Mouse (Mus musculus) olfactory bulb, adult 2 months (tissue): ENCODE data around the gene Col4a3bp. TPM values are rescaled to one million over a fixed set of nuclear protein-coding genes. Genes with fewer than 3 reads are reported as not detected.

Source experiments
- H3K27ac ChIP-seq: fragments of 200-500 bp; 2 replicates; pipeline ENCODE4 v1.5.1; 2012; ENCODE audit warnings: low read depth, low read length; ENCODE audit not compliant: insufficient read depth
- H3K4me1 ChIP-seq: fragments of 200-500 bp; 2 replicates; pipeline ENCODE4 v1.6.1; 2012; ENCODE audit warnings: low read length; ENCODE audit not compliant: control insufficient read depth, insufficient read depth
- H3K4me3 ChIP-seq: fragments of 200-500 bp; 2 replicates; pipeline ENCODE4 v1.5.1; 2012; ENCODE audit warnings: mild to moderate bottlenecking, low read depth, low read length, moderate library complexity; ENCODE audit not compliant: insufficient read depth
- CTCF ChIP-seq: fragments of 200-500 bp; IDR thresholded peaks from 2 replicates; pipeline ENCODE4 v1.5.1; 2012; ENCODE audit warnings: low read depth, mild to moderate bottlenecking, low read length, moderate library complexity; ENCODE audit not compliant: insufficient read depth
- POLR2A ChIP-seq: fragments of 200-500 bp; IDR thresholded peaks from 2 replicates; pipeline ENCODE4 v1.6.1; 2012; ENCODE audit warnings: mild to moderate bottlenecking, low read depth, low read length, moderate library complexity; ENCODE audit not compliant: insufficient read depth
- WGBS: fragments of 180-500 bp; shearing (Covaris S2); methylation state at CpG from one replicate; pipeline ENCODE4 v1.1.7; 2018; 5-methylcytosine and 5-hydroxymethylcytosine counted together
- polyA plus RNA-seq: library from polyadenylated mRNA; stranded (reverse); fragments of >200 nt; gene quantifications from 2 replicates; pipeline ENCODE4 v1.2.4, GENCODE M21; 2012; ENCODE audit warnings: low replicate concordance; ENCODE audit not compliant: missing spikeins, insufficient read depth, insufficient read length

Col4a3bp gene
- polyA plus RNA-seq, 1 experiment = 201 TPM

GRCm38 (mm10) chr13:96514154-96514942 lies 28.1 kb upstream of the Col4a3bp start:
- H3K4me1 ChIP-seq = peaks cover 9% of the 10 kb centered on the region; the same call in 1 of the 2 replicates
- H3K27ac ChIP-seq = no peak overlapping the region
- TF ChIP-seq POLR2A (no peak), CTCF (no peak)
- H3K4me3 ChIP-seq = no peak overlapping the region
- 88% methylated on average over 5 of the region's 5 CpGs for WGBS

- TF ChIP-seq CTCF (no peak), POLR2A (no peak)
- Histone ChIP-seq H3K4me1 (0 out of 2 replicates have a peak, but pooled peaks cover 4% of the 10 kb centered on the region), H3K27ac (no peak overlapping the region), H3K4me3 (no peak overlapping the region)
- 97% methylated on average over 9 of the region's 9 CpGs for WGBS
Observed at GRCm38 (mm10) chr13:96516249-96516648, 26.2 kb upstream of the Col4a3bp start.

- Histone ChIP-seq H3K4me3 (no peak overlapping the region), H3K4me1 (0 out of 2 replicates have a peak, but pooled peaks cover 4% of the 10 kb centered on the region), H3K27ac (no peak overlapping the region)
- 98% methylated on average over 2 of the region's 2 CpGs for WGBS
- TF ChIP-seq CTCF (no peak), POLR2A (no peak)
Observed at GRCm38 (mm10) chr13:96517335-96517734, 25.1 kb upstream of the Col4a3bp start.

- Histone ChIP-seq H3K4me1 (0 out of 2 replicates have a peak, but pooled peaks cover under 1% of the 10 kb centered on the region), H3K4me3 (no peak overlapping the region), H3K27ac (no peak overlapping the region)
- TF ChIP-seq POLR2A (no peak), CTCF (no peak)
- WGBS = 98% methylated on average over 3 of the region's 3 CpGs
Observed at GRCm38 (mm10) chr13:96521294-96521693, 21.1 kb upstream of the Col4a3bp start.

- WGBS = 98% methylated on average over 3 of the region's 3 CpGs
- H3K4me3 ChIP-seq = no peak overlapping the region
- no peaks in the 10 kb centered on the region for H3K4me1 ChIP-seq
- no peak overlapping the region for H3K27ac ChIP-seq
- TF ChIP-seq CTCF (no peak), POLR2A (no peak)
Observed at GRCm38 (mm10) chr13:96527022-96527421, 15.4 kb upstream of the Col4a3bp start.

- Histone ChIP-seq H3K4me3 (no peak overlapping the region), H3K27ac (no peak overlapping the region), H3K4me1 (no peaks in the 10 kb centered on the region)
- WGBS = 95% methylated on average over 11 of the region's 11 CpGs
- TF ChIP-seq CTCF (no peak), POLR2A (no peak)
Observed at GRCm38 (mm10) chr13:96527856-96528255, 14.6 kb upstream of the Col4a3bp start.

- no peaks in the 10 kb centered on the region for H3K4me1 ChIP-seq
- H3K27ac ChIP-seq = no peak overlapping the region
- H3K4me3 ChIP-seq = no peak overlapping the region
- TF ChIP-seq CTCF (no peak), POLR2A (no peak)
- WGBS = 91% methylated on average over 3 of the region's 3 CpGs
Observed at GRCm38 (mm10) chr13:96528776-96529175, 13.6 kb upstream of the Col4a3bp start.

GRCm38 (mm10) chr13:96529542-96529941 lies 12.9 kb upstream of the Col4a3bp start:
- Histone ChIP-seq H3K4me1 (no peaks in the 10 kb centered on the region), H3K27ac (no peak overlapping the region), H3K4me3 (no peak overlapping the region)
- TF ChIP-seq CTCF = no peak
- WGBS = 96% methylated on average over 3 of the region's 3 CpGs

- TF ChIP-seq POLR2A (no peak), CTCF (no peak)
- 96% methylated on average over 9 of the region's 9 CpGs for WGBS
- no peaks in the 10 kb centered on the region for H3K4me1 ChIP-seq
- H3K27ac ChIP-seq = no peak overlapping the region
- H3K4me3 ChIP-seq = no peak overlapping the region
Observed at GRCm38 (mm10) chr13:96530064-96530463, 12.4 kb upstream of the Col4a3bp start.
